11 mouse cellular contexts compared by ENCODE assay signal in genomic region chr10:19187716-19188081, GRCm38 (mm10).
A peak's percentile ranks its signal among the peaks of the same experiment; 100 is the strongest.
DNase-seq lines count a peak whose midpoint lies in the region; ATAC-seq lines count a peak whose summit lies in the region.
"Had no signal": no experiment of that assay in that cellular context is flagged by ENCODE, and none has a peak within 500 bp of the region (broad histone marks: within the 10 kb centered on the region; RNA-seq: fewer than 3 reads in every experiment).

No protein-coding gene starts in this region.

- no peak overlapping the region for H3K4me3 ChIP-seq in lung, embryonic 16.5 days (ENCODE audit: low read length)
- peak overlapping the region; percentile 35; the same call in 1 of the 2 replicates for H3K4me3 ChIP-seq in limb, embryonic 10.5 days
- H3K4me3 ChIP-seq in stomach, embryonic 14.5 days (ENCODE audit: low read depth, low read length) = peak overlapping the region; percentile 2; the same call in 1 of the 2 replicates
- H3K4me3 ChIP-seq: megakaryocyte, embryonic 14.5 days had no signal

- H3K9me3 ChIP-seq in lung, embryonic 16.5 days (ENCODE audit: control insufficient read depth, low read length) = no peaks in the 10 kb centered on the region
- H3K9me3 ChIP-seq in limb, embryonic 10.5 days (replicated peaks) = no peaks in the 10 kb centered on the region
- no peaks in the 10 kb centered on the region for H3K9me3 ChIP-seq in stomach, embryonic 14.5 days (ENCODE audit: control insufficient read depth, low read depth, low read length)
- H3K9me3 ChIP-seq: megakaryocyte, embryonic 14.5 days had no signal

- H3K27me3 ChIP-seq in lung, embryonic 16.5 days (ENCODE audit: control insufficient read depth, insufficient read depth, low read depth, low read length) = peaks cover 2% of the 10 kb centered on the region; the same call in 1 of the 2 replicates
- peaks cover 15% of the 10 kb centered on the region for H3K27me3 ChIP-seq in limb, embryonic 10.5 days (ENCODE audit: low read depth, poor library complexity, severe bottlenecking)
- H3K27me3 ChIP-seq in stomach, embryonic 14.5 days (ENCODE audit: control insufficient read depth, insufficient read depth, low read length) = no peaks in the 10 kb centered on the region
- H3K27me3 ChIP-seq: Patski had no signal

- peaks cover 5% of the 10 kb centered on the region for H3K4me1 ChIP-seq in lung, embryonic 16.5 days (replicated peaks; ENCODE audit: control insufficient read depth, insufficient read depth, low read length)
- peaks cover 12% of the 10 kb centered on the region; the same call in 1 of the 2 replicates for H3K4me1 ChIP-seq in limb, embryonic 10.5 days
- H3K4me1 ChIP-seq in stomach, embryonic 14.5 days (ENCODE audit: control insufficient read depth, insufficient read depth, low read length) = peaks cover 2% of the 10 kb centered on the region; the same call in 1 of the 2 replicates

- H3K9ac ChIP-seq in lung, embryonic 16.5 days (ENCODE audit: low read length) = peak overlapping the region; percentile 60; the same call in 1 of the 2 replicates
- no peak overlapping the region for H3K9ac ChIP-seq in stomach, embryonic 14.5 days (replicated peaks; ENCODE audit: low read depth, low read length)

- H3K36me3 ChIP-seq in lung, embryonic 16.5 days (ENCODE audit: control insufficient read depth, insufficient read depth, low read length) = no peaks in the 10 kb centered on the region
- no peaks in the 10 kb centered on the region for H3K36me3 ChIP-seq in limb, embryonic 10.5 days
- H3K36me3 ChIP-seq in stomach, embryonic 14.5 days (ENCODE audit: control insufficient read depth, insufficient read depth, low read length) = no peaks in the 10 kb centered on the region

- no peak overlapping the region for H3K27ac ChIP-seq in lung, embryonic 16.5 days (ENCODE audit: low read length)
- H3K27ac ChIP-seq in limb, embryonic 10.5 days = no peak overlapping the region
- no peak overlapping the region for H3K27ac ChIP-seq in stomach, embryonic 14.5 days (ENCODE audit: low read length)

- 47% methylated on average over 4 of the region's 4 CpGs for WGBS in lung, embryonic 16.5 days
- 45% methylated on average over 4 of the region's 4 CpGs for WGBS in limb, embryonic 10.5 days
- WGBS in stomach, embryonic 14.5 days = 47% methylated on average over 4 of the region's 4 CpGs

- DNase-seq in heart, adult 11 months = peak; percentile 69
- no peak for DNase-seq in heart, adult 9 months (ENCODE audit: low spot score in 2 of 2)
- DNase-seq in lung, adult 18-20 months = no peak
- DNase-seq in limb, embryonic 10.5 days (ENCODE audit: low spot score) = no peak
- DNase-seq in frontal cortex, adult 2 months (ENCODE audit: extremely low spot score in 1 of 2, low spot score in 1 of 2) = no peak
- DNase-seq in left cerebral cortex, adult 18-20 months (ENCODE audit: low spot score in 2 of 2) = no peak
- DNase-seq: right cerebral cortex, postnatal 4 days had no signal

- no peak overlapping the region for H3K4me2 ChIP-seq in lung, embryonic 16.5 days (ENCODE audit: low read depth, low read length)
- H3K4me2 ChIP-seq in stomach, embryonic 14.5 days (replicated peaks; ENCODE audit: low read depth, low read length) = peak overlapping the region; percentile 32

- no peak for ATAC-seq in lung, embryonic 16.5 days (ENCODE audit: low read depth)
- ATAC-seq in stomach, embryonic 14.5 days (ENCODE audit: insufficient number of reproducible peaks, insufficient read depth, low FRiP score, low read depth) = no peak
- ATAC-seq: Patski had no signal
